In genomic region chr13:64162626-64163025, GRCm38 (mm10) we compare ENCODE assay signal across 8 mouse cellular contexts. TPM values are rescaled to one million over a fixed set of nuclear protein-coding genes. Genes with fewer than 3 reads are reported as not detected.
A peak's percentile ranks its signal among the peaks of the same experiment; 100 is the strongest.
DNase-seq lines count a peak whose midpoint lies in the region; ATAC-seq and TF ChIP-seq lines count a peak whose summit lies in the region.

No protein-coding gene starts in this region.

- DNase-seq in liver, adult 2 months (ENCODE audit: extremely low read depth, low read depth, low spot score): no peak
- no peak for DNase-seq in liver
- peak; percentile 53 for DNase-seq in limb, embryonic 11.5 days (ENCODE audit: low spot score)
- peak; percentile 57 for DNase-seq in neural tube, embryonic 10.5 days (ENCODE audit: extremely low spot score, low spot score)
- DNase-seq in spleen, postnatal 36 days (ENCODE audit: low spot score in 2 of 2): no peak
- DNase-seq in adrenal gland, adult 8-10 months: no peak

- 0 out of 2 replicates have a peak, but pooled peaks cover 3% of the 10 kb centered on the region for H3K9me3 ChIP-seq in heart, embryonic 15.5 days (replicated peaks)
- no peaks in the 10 kb centered on the region; the same call in 1 of the 2 replicates for H3K9me3 ChIP-seq in limb, embryonic 11.5 days (ENCODE audit: control insufficient read depth, low read length)

- peaks cover 8% of the 10 kb centered on the region for H3K4me1 ChIP-seq in liver, adult 2 months (ENCODE audit: control insufficient read depth, insufficient read depth, low read length)
- H3K4me1 ChIP-seq in cortical plate, adult 2 months (ENCODE audit: control insufficient read depth, insufficient read depth, low read length): peaks cover 2% of the 10 kb centered on the region; the same call in 1 of the 2 replicates
- H3K4me1 ChIP-seq in heart, embryonic 15.5 days (replicated peaks): peaks cover 17% of the 10 kb centered on the region; the same call in 1 of the 2 replicates
- H3K4me1 ChIP-seq in limb, embryonic 11.5 days (ENCODE audit: control insufficient read depth, insufficient read depth, low read length): peaks cover 9% of the 10 kb centered on the region

- ATAC-seq in heart, embryonic 15.5 days (replicated peaks; ENCODE audit: insufficient number of reproducible peaks, insufficient read depth, low FRiP score, low read depth): no peak
- no peak for ATAC-seq in limb, embryonic 11.5 days (ENCODE audit: insufficient number of reproducible peaks, low FRiP score, low TSS enrichment, low read depth)

- WGBS in liver, adult 2 months: 8% methylated on average over 14 of the region's 14 CpGs
- 4% methylated on average over 14 of the region's 14 CpGs for WGBS in heart, embryonic 15.5 days
- under 1% methylated on average over 14 of the region's 14 CpGs for WGBS in limb, embryonic 11.5 days

- no peak for TF ChIP-seq POLR2A in liver, adult 2 months (IDR thresholded peaks at IDR 0.05; ENCODE audit: extremely low read depth, insufficient read depth, low read length)
- TF ChIP-seq POLR2A in cortical plate, adult 2 months (IDR thresholded peaks at IDR 0.05; ENCODE audit: extremely low read depth, insufficient read depth, low read length): no peak

- H3K9ac ChIP-seq in liver, adult 2 months (ENCODE audit: low read depth, low read length): peak overlapping the region; percentile 92
- H3K9ac ChIP-seq in heart, embryonic 15.5 days: peak overlapping the region; percentile 83
- peak overlapping the region; percentile 73 for H3K9ac ChIP-seq in limb, embryonic 11.5 days (ENCODE audit: low read length)

- H3K4me2 ChIP-seq in heart, embryonic 15.5 days: peak overlapping the region; percentile 89
- peak overlapping the region; percentile 97 for H3K4me2 ChIP-seq in limb, embryonic 11.5 days (ENCODE audit: low read depth, severe bottlenecking)

- peaks cover 13% of the 10 kb centered on the region; the same call in 1 of the 2 replicates for H3K79me2 ChIP-seq in liver, adult 2 months (ENCODE audit: control insufficient read depth, insufficient read depth, low read length)

- H3K4me3 ChIP-seq in liver, adult 2 months (ENCODE audit: insufficient read depth, low read depth, low read length): peak overlapping the region; percentile 86
- H3K4me3 ChIP-seq in cortical plate, adult 2 months (ENCODE audit: insufficient read depth, low read length): peak overlapping the region; percentile 90
- peak overlapping the region; percentile 75 for H3K4me3 ChIP-seq in heart, embryonic 15.5 days
- H3K4me3 ChIP-seq in limb, embryonic 11.5 days (ENCODE audit: low read depth, low read length): peak overlapping the region; percentile 69

- no peaks in the 10 kb centered on the region for H3K27me3 ChIP-seq in liver, adult 2 months (ENCODE audit: control insufficient read depth, insufficient read depth, low read length)
- H3K27me3 ChIP-seq in heart, embryonic 15.5 days: no peaks in the 10 kb centered on the region
- no peaks in the 10 kb centered on the region for H3K27me3 ChIP-seq in limb, embryonic 11.5 days (ENCODE audit: control insufficient read depth, insufficient read depth, low read length)

- no peak for TF ChIP-seq CTCF in liver, adult 2 months (IDR thresholded peaks at IDR 0.05; ENCODE audit: low read depth, low read length)
- no peak for TF ChIP-seq CTCF in cortical plate, adult 2 months (IDR thresholded peaks at IDR 0.05; ENCODE audit: extremely low read depth, insufficient read depth, low read length)

- H3K36me3 ChIP-seq in liver, adult 2 months (ENCODE audit: control insufficient read depth, insufficient read depth, low read length): peaks cover 2% of the 10 kb centered on the region
- peaks cover 3% of the 10 kb centered on the region; the same call in 1 of the 2 replicates for H3K36me3 ChIP-seq in heart, embryonic 15.5 days
- H3K36me3 ChIP-seq in limb, embryonic 11.5 days (ENCODE audit: control insufficient read depth, insufficient read depth, low read length): no peaks in the 10 kb centered on the region; the same call in 1 of the 2 replicates

- H3K27ac ChIP-seq in liver, adult 2 months (replicated peaks; ENCODE audit: insufficient read depth, low read depth, low read length): peak overlapping the region; percentile 68; the same call in 1 of the 2 replicates
- no peak overlapping the region; the same call in 1 of the 2 replicates for H3K27ac ChIP-seq in cortical plate, adult 2 months (ENCODE audit: insufficient read depth, low read length)
- peak overlapping the region; percentile 92 for H3K27ac ChIP-seq in heart, embryonic 15.5 days
- no peak overlapping the region for H3K27ac ChIP-seq in limb, embryonic 11.5 days (replicated peaks; ENCODE audit: low read depth, low read length)

RNA-seq across cellular contexts. Expression of gene Habp4, which starts 1.0 kb away (rescaled TPM):
- 37.7 and 39.4 TPM in 2 replicates for total RNA-seq in liver, adult 2 months (2014; rRNA removed)
- polyA plus RNA-seq in liver, adult 2 months (2012; rRNA removed): 29.6 and 38.4 TPM in 2 replicates
- 203 and 210 TPM in 2 replicates for polyA plus RNA-seq in cortical plate, adult 2 months (2012; rRNA removed)
- 49.1 and 55.9 TPM in 2 replicates for polyA plus RNA-seq in heart, embryonic 15.5 days (2015; fragmentation: Nextera tagmentation; extraction: Ambion mirVana)
- polyA plus RNA-seq in limb, embryonic 11.5 days (2014; fragmentation: Nextera tagmentation; extraction: Ambion mirVana): 24.2 and 24.4 TPM in 2 replicates
- 10 to 100 TPM; 33.4 to 57.7 (median 43.0) TPM for total RNA-seq in adrenal gland, adult 8-10 months (2022)

RNA-seq across cellular contexts. Expression of gene Zfp367, which starts 9.6 kb away (rescaled TPM):
- total RNA-seq in liver, adult 2 months (2014; rRNA removed): 21.8 and 22.8 TPM in 2 replicates
- polyA plus RNA-seq in liver, adult 2 months (2012; rRNA removed): 4.0 and 5.3 TPM in 2 replicates
- 31.9 and 34.6 TPM in 2 replicates for polyA plus RNA-seq in cortical plate, adult 2 months (2012; rRNA removed)
- 25.2 and 25.6 TPM in 2 replicates for polyA plus RNA-seq in heart, embryonic 15.5 days (2015; fragmentation: Nextera tagmentation; extraction: Ambion mirVana)
- polyA plus RNA-seq in limb, embryonic 11.5 days (2014; fragmentation: Nextera tagmentation; extraction: Ambion mirVana): 15.1 and 15.3 TPM in 2 replicates
- total RNA-seq in adrenal gland, adult 8-10 months (2022): 10 to 100 TPM; 18.7 to 25.5 (median 23.4) TPM

RNA-seq across cellular contexts. Expression of gene Slc35d2, which starts 33.5 kb away (rescaled TPM):
- 48.8 and 49.7 TPM in 2 replicates for total RNA-seq in liver, adult 2 months (2014; rRNA removed)
- 33.1 and 33.7 TPM in 2 replicates for polyA plus RNA-seq in liver, adult 2 months (2012; rRNA removed)
- polyA plus RNA-seq in cortical plate, adult 2 months (2012; rRNA removed): 1.5 and 1.6 TPM in 2 replicates
- polyA plus RNA-seq in heart, embryonic 15.5 days (2015; fragmentation: Nextera tagmentation; extraction: Ambion mirVana): 4.3 and 5.0 TPM in 2 replicates
- 3.3 and 4.5 TPM in 2 replicates for polyA plus RNA-seq in limb, embryonic 11.5 days (2014; fragmentation: Nextera tagmentation; extraction: Ambion mirVana)
- total RNA-seq in adrenal gland, adult 8-10 months (2022): 10 to 100 TPM in 3 of 4 experiments, 1 to 10 TPM in 1; 6.9 to 10.6 (median 10.3) TPM

Comparison
In these comparisons a context has a peak if more than half of its experiments do, and no peak if none do; other contexts are left out.
1. DNase-seq: peak in limb, embryonic 11.5 days (single experiment) and neural tube, embryonic 10.5 days (single experiment); none in liver, adult 2 months (single experiment), liver (single experiment), spleen, postnatal 36 days (0 of 2) and adrenal gland, adult 8-10 months (single experiment).
2. H3K27ac ChIP-seq: peak in liver, adult 2 months (single experiment) and heart, embryonic 15.5 days (single experiment); none in cortical plate, adult 2 months (single experiment) and limb, embryonic 11.5 days (single experiment).
3. Peak in every context shown above with its lines, with median percentiles within 50 percentile points of each other: H3K4me3 ChIP-seq and H3K9ac ChIP-seq.